Mouse (Mus musculus) heart, adult 8-10 months (tissue): Measurements from ENCODE around the gene Klhl25. TPM values are rescaled to one million over a fixed set of nuclear protein-coding genes. Genes with fewer than 3 reads are reported as not detected.
"Not testable (repeated sequence)": the region's sequence is repeated elsewhere in the genome, so short reads cannot be mapped to it uniquely, and the experiment has no call there.

Experiments used
- DNase-seq: peaks from one replicate; pipeline ENCODE4 v3.0.0; 2022; ENCODE audit warnings: low spot score
- total RNA-seq, 4 experiments: library from RNA; stranded (reverse); gene quantifications; 2 replicates each; pipeline ENCODE4 v1.2.4; 2022

Klhl25 gene
- 1 to 10 TPM; 2.9 to 5.6 (median 3.8) TPM for total RNA-seq

DNA sequence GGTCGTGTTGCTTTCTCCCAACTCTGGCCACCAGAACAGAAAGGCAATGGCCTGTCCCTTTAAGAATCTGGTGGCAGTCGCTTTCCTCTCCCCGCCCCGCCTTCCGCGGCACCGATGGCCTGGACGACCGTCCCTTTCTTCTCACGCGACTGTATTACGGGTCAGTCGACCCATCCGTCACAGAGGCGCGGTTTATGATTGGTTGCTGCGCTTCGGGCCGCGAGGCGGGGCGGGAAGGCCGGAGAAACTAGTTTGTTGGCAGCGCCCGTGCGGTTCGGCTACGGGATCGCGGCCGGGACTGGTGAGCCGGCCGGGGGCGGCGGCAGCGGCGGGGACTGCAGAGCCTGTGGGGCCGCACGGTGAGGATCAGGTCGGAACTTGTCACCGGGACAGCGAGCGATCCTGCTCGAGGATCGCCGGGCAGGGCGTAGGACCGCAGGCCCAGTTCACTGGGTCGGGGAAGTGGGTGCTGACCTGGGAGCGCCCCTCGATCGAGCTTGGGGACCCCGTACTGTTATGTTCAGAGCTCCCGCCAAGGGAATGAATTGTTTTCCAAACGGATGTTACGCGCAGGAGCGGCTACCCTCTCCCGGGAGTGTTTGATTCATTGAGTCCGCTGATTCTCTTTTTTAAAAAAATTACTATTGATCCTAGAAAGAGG, at the start of gene Klhl25:
Gene Klhl25 (plus strand): TSS at position 196 of the 661 bp plus-strand sequence.
- DNase-seq, result peak; percentile 99

DNA sequence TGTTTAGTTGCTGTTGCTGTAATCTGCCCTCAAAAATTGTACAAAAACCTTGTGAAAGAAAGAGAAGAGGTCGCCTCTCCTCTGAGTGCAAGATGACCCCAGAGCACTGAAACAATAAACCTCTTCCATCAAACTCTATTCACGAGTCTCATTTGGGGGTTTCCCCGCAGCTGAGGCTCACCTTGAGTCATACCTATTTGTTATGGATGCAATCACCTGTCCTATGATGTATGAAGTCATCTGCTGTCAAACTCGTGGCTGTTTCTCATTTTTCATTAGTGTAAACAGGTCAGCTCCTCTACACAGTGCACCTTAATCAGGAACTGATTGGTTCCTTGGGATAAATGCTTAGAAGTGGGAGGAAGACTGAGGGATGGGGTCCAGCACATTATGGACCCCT, 47.6 kb upstream of the Klhl25 start:
- DNase-seq, result no peak

DNA sequence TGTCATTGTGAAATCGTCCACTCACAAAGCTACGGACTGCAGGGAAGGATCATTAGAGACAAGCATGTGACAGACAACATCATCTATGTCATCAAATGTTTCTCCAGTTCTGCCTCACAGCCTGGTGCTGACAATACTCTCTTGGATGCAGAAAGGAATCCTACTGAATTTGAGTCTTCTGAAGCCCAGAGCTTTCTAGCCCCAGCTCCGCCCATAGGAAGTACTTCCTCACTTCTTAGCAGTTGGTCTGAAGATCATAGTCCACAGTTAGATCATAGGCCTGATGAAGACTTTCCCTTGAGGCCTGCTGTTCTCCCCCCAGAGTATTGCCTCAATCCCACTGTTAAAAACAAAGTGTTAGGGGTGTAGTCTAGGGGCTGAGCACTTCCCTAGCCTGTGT, 47.1 kb upstream of the Klhl25 start:
- no peak for DNase-seq

DNA sequence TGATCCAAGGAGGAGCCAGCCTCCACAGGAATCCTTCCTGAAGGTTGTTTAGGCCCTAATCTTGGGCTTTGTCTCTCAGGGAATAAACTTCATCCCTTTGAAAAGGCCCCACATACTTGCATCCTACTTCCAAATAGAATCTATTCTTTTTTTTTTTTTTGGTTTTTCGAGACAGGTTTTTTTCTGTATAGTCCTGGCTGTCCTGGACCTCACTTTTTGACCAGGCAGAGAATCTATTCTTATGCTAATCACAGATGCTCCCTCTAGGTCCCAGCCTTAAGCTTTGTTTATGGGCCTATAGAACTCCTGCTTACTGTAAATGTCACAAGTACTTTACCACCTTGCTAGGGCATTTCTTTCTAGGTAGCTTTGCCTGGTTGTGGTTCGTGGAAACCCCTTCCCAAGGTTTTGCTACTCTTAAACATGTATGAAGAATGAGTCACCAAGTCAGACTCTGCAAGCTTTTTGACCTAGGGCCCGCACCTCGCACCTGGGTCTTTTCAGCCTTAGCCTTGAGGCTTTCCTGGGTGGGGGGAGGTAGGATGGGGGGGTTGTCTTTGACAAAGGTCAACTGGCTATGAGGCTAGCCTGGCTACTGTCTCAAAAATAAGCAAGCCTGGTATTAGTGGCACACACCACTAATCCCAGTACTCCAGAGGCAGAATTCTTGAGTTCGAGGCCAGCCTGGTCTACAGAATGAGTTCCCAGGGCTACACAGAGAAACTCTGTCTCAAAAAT, 46.3 kb upstream of the Klhl25 start:
- no peak for DNase-seq

DNA sequence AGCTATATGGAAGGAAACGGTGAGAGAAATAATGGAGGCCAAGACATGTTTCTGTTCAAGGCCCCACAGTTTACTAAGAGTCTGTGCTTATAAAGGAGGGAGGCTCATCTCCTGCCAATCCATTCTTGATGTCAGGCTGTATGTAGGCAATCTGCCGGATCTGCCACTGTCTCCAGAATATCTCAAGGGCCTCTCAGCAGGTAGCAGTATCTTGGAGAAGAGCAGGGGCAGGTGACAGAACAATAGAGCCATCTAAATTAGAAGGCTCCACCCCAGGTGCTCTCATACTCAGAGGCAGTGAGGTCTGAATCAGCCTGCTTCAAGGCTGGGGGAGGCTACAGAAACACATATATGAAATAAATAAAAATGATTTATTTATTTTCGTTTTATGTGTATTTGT, 45.2 kb upstream of the Klhl25 start:
- no peak for DNase-seq

DNA sequence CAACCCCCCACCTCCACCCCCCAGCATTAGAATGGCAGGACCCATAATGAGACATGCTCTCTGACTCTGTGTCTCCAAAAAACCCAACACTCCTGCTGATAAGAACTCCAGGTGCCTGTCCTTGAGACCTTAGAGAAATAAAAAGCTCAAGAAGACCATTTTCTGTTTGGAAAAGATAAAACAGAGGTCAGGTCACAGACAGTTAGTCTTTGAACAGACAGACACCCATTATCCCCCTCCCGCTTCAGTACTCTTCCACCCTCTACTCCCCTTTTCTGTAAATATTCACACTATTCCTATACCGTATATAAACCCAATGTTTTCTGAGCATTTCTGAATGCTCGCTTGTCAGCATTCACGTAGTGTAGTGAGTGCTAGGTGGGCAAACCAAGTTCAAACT, 41.9 kb upstream of the Klhl25 start:
- no peak for DNase-seq

DNA sequence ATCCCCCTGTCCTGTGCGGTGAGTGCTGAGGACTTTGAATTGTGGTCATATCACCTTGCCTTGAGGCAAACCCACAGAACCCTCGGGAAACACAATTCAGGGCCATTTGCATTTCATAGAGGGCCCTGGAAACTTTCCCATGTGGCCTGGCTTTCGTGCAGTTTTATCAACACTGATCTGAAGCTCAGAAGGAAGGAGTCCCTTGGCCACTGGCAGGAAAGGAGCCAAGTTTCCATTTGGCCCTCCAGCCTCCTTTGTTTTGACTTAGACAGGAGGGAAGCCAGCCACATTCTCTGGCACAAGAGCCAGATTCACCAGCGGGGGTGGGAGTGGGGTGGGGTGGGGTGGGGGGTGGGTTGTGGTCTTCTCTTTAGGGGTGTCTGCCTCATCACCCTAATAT, 41.4 kb upstream of the Klhl25 start:
- DNase-seq, result peak; percentile 73

DNA sequence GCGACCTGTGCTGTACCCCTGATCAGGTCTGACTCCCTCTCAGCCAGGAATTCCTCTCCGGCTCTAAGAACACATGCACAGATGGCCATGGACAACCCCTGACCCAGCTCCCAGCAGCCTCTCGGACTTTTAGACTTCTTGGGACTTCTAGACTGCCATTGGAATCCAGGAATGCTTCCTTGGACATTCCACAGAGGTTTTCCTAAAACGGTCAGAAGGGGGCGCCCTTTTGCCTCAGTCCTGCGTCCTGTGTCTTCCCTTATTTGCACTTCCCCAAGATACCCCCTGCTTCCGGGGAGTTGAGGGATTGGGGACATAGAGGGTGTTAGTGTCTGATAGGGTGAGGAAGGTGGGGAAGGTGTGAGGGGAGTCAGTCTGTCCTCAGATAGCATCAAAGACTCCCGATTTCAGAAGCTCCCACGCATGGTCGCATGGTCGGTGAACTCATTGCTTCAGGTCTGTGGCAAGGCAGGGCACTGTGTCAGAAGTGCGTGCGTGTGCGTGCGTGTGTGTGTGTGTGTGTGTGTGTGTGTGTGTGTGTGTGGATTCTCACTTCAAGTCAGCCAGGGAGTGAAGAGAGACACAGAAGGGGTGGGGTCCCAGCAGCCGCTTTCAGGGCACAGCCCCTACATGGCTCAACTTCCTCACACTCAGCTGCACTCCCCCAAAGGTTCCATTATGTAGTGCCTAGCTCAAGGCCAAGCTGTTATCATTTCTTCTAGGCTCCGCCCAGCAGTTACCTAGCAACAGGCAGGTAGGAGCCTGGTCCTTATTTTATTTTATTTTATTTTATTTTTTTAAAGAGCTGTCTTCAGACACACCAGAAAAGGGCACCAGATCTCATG, 40.4 kb upstream of the Klhl25 start:
- peak; percentile 59 for DNase-seq

DNA sequence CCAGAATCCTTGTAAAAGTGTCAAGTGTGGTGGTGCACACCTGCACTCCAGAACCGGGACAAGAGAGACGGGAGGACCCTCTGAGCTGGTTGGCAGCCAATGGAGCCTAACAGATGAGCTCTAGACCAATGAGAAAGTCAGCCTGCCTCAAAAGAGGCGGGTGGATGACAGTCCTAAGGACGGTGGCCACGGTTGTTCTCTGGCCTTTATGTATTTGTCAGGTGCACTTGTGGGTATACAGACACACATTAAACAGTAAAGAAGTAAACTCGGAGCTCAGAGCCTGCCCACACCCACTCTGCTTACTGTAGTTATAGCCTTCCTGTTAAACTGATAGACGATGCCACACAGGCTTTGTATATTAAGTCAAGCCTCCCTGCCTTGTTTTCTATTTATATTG, 27.4 kb upstream of the Klhl25 start:
- DNase-seq, result no peak

DNA sequence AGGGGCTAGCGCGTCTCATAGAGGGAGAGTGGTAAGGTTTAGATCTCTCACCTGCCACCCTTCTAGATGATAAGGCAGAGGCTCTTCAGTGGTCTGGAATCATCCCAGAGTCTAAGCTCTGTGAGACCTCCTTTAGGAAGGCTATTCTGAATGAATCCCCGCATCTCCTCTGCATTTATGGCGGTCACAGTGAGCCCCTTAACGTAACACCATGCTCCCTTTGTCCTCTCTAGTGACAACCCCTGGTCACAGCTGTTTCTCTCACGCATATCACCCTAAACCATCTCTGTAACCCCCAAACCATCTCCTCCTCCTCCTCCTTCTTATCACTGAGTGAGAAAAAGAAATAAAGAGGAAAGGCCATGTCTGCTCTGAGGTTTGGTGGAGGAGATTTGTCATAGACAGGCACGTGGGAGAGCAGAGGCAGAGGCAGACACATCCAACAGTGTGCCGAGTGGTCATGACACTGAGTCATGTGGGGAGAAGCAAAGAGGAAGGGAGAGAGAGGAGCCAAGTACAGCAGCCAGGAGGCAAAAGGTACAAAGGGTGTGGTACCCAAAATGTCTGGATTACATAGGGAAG, 25.9 kb upstream of the Klhl25 start:
- no peak for DNase-seq

DNA sequence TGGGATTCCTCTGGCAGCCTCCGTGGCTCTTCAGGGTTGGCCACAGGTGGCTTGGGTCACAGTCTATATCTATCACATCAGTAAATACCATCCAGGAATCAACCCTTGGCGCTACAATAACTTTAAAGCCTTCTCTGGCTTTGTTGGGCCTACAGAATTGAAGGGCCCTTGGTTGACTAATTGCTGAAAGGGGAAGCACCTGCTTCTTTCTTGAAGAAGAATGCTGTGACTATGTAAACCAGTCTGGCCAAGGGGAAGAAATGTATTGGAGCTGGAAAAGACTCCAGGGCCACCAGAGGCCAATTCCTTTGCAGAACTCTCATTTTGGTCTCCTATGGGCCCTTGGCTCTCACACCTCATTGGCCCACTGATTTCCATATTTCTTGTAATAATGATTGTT, 25.0 kb upstream of the Klhl25 start:
- no peak for DNase-seq

DNA sequence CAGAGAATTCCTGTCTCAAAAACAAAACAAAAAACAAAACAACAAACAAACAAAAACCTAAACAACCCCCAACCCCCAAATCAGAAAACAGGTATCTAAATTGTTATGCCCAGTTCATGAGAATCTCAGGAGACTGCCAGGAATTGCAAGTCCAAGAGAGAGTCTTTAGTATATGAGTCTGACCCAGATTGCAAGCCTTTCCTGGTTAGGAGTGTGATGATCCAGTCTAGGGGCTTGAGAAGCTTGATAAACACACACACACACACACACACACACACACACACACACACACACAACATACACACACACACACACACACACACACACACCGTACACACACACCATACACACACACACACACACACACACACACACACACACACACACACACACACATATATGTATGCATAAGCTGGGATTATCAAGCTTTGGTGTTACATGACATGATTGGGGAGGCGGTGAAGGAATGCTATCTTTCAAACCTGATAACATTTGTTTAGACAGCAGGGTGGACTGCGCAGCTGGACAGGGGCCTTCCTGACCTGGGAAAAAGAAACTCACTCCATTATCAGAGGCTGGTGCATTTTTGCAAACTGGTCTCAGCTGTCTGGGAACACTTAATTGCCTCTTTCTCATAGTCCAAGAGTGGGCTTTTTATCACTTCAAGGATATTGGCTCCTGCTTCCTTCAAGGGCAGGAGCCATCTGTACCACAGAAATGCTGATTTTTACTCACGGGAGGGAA, 21.6 kb upstream of the Klhl25 start:
- DNase-seq, result no peak

DNA sequence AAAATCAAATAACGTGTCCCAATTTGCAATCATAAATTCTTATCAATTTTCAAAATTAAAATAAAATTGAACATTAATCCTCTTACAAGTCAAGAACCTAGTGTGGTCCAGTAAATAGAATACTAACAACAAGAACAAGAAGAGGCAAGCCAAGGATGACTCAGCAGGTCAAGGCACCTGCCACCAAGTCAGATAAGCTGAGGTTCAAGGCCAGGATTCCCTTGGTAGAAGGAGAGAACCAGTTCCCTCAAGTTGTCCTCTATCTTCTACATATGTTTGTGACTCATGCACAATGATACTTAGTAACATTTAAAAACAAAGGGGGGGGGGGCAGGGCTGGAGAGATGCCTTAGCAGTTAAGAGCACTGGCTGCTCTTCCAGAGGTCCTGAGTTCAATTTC, 20.8 kb upstream of the Klhl25 start:
- no peak for DNase-seq

DNA sequence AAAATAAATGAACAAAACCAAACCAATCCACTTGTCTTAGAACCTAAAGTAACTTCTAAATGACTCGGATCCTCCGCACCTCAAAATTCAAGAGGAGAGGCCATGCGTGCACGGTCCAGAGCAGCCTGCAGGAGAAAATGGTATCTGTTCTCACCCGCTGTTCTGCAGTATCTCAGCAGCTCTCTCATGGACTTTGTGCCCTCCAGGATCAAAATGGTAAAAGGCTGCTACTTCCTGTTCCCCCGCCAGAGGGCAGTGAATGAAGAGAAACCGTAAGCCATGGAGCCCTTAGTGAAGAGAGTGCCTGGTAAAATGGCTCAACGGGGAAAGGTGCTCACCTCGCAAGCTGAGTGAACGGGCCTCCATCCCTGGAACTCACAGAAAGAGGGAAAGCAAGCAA, 20.3 kb upstream of the Klhl25 start:
- DNase-seq, result peak; percentile 67

DNA sequence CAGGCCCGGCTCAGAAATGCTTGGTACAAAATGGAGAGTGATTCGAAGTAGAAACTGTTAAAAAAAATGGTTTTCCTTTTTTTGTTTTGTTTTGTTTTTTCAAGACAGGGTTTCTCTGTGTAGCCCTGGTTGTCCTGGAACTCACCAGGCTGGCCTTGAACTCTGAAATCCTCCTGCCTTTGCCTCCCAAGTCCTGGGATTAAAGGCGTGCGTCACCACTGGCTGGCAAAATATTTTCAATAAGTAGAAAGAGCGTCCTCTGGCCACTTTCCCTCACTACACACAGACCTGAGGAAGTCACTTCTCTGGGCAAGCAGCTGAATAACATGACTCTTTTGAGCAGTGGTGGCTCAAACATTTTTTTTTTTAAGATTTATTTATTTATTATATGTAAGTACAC, 19.6 kb upstream of the Klhl25 start:
- no peak for DNase-seq

DNA sequence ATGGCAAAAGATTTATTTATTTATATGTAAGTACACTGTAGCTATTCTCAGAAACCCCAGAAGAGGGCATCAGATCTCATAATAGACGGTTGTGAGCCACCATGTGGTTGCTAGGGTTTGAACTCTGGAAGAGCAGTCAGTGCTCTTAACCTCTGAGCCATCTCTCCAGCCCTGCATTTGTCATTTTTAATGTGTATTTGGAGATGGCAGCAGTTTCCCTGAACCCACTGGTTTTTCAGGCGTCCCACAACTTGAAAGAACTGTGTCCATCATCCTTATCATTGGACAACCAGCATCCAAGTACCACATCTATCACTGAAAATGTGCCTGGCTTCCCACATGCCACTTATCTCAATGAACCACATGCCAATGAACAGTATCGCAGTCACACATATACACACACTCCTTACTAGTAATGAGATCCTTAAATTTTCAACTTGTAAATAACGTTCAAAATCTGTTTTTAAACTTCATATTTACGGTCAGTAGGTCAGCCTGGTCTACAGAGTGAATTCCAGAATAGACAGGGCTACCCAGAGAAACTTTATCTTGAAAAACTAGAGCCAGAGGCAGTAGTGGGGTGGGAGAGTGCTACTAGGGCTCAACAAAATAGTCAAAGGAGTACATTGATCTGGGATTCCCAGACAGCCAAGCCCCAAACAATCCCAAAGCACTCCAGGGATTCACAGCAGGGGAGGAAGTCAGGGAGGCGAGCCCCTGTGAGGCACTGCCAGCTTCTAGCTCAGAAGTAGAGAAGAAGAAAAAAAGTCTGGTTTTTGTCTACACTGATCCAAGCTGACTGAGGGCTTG, 17.7 kb upstream of the Klhl25 start:
- DNase-seq, result no peak

DNA sequence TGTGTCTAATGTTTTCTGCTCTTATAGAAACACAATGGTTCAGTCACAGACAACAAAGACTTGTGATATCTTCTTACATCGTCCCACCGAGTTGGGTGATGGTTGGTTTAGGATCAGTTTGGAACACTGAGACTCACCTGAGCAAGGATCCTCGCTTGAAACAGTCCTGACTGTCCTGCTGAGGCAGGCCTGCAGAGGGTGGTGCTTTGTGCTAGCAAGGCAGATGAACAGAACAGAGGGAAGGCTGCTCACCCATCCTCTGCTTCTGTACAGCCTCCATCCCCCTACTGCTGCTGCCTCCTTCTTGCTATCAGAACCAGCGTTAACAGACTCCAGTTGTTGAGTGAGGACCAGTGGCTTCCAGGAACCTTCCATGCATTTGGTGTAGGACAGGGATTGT, 14.2 kb upstream of the Klhl25 start:
- not testable (repeated sequence) for DNase-seq

DNA sequence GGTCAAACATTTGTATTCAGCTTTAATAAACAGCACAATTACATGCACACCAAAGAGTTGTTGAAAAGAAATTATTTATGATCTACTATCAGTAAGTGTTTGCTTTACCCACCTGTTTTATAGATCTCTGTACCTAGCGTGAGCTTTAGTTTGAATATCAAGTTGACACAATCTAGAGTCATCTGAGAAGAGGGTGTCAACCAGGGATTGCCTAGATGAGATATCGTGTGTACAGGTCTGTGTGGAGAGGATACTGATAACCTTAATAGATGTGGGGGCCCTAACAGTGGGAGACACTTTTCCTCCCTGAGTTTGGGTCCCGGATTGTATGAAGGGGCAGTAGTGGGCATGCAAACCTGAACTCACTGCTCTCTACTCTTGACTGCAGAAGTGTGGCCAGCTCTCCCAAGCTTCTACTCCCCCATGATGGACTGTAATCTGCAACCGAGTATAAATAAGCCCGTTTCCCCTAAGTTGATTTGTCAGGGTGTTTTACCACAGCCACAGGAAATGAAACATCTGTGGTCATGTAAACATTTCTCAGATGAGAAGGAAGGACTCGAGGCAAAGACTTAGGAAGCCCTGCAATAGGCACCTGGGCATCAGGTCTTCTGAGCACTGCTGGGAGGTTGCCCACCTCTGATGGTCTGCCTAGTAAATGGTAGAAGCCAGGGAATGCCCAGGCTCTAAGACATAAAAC, 13.0 kb upstream of the Klhl25 start:
- DNase-seq, result not testable (repeated sequence)

DNA sequence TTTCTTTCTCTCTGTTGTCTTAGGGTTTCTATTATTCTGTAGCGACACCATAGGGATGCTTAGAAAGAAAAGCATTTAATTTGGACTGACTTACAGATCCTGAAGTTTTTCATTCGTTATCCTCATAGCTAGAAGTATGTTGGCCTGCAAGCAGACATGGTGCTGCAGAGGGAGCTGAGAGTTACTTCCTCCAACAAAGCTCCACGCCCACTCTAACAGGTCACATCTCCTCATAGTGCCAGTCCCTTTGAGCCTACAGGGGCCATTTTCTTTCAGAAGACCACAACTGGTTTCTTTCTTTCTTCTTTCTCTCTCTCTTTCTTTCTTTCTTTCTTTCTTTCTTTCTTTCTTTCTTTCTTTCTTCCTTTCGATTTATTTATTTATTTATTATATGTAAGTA, 8.0 kb upstream of the Klhl25 start:
- no peak for DNase-seq

DNA sequence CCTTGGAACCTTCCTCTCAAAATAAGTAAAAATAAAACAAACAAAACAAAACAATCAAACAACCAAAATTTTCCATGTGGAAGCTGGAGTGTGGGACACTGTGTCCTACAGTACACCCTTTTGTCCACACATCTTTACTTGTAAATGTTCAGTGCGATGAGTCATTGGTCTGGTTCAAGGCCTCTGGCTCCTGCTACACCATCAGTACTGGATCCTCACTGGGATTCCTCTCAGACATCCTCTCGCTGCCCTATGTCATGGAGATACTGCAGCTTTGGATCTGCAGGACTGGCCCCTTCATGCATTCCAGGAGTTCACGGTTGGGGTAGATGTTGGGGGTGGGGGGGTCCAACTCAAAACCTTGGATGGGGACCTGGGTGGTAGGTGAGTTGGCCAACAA, 5.8 kb upstream of the Klhl25 start:
- DNase-seq, result no peak
